Mouse (Mus musculus) liver, postnatal 0 days (tissue): ENCODE data around the gene Rhbdf2. TPM values are rescaled to one million over a fixed set of nuclear protein-coding genes. Genes with fewer than 3 reads are reported as not detected.

Experiments
- ATAC-seq: fragments of 200-750 bp; cut with Nextera tagmentation; 2 replicates; pipeline ENCODE4 v1.8.0; 2017; ENCODE audit warnings: mild to moderate bottlenecking, moderate library complexity
- DNase-seq: peaks from one replicate; pipeline ENCODE4 v3.0.0-alpha.2; 2016
- H3K27ac ChIP-seq: fragments of 300-500 bp; sonication (generic); 2 replicates; pipeline ENCODE4 v1.5.1; 2014; ENCODE audit warnings: antibody characterized with exemption, moderate library complexity, mild to moderate bottlenecking, low read depth
- H3K27me3 ChIP-seq: fragments of 300-500 bp; sonication (generic); 2 replicates; pipeline ENCODE4 v1.6.1; 2014; ENCODE audit warnings: low read length, control low read depth, mixed read lengths; ENCODE audit not compliant: insufficient read depth
- H3K36me3 ChIP-seq: fragments of 300-500 bp; sonication (generic); replicated peaks from 2 replicates; pipeline ENCODE4 v1.6.1; 2014; ENCODE audit warnings: mild to moderate bottlenecking, control low read depth, low read length, moderate library complexity, mixed read lengths; ENCODE audit not compliant: insufficient read depth
- H3K4me1 ChIP-seq: fragments of 300-500 bp; sonication (generic); 2 replicates; pipeline ENCODE4 v1.6.1; 2014; ENCODE audit warnings: antibody characterized with exemption, mild to moderate bottlenecking, control low read depth; ENCODE audit not compliant: insufficient read depth
- H3K4me2 ChIP-seq: fragments of 300-500 bp; sonication (generic); 2 replicates; pipeline ENCODE4 v1.6.1; 2014; ENCODE audit warnings: low read depth, mild to moderate bottlenecking, low read length, moderate library complexity, mixed read lengths
- H3K4me3 ChIP-seq: fragments of 300-500 bp; sonication (generic); 2 replicates; pipeline ENCODE4 v1.5.1; 2014; ENCODE audit warnings: low read depth, low read length
- H3K9ac ChIP-seq: fragments of 300-500 bp; sonication (generic); replicated peaks from 2 replicates; pipeline ENCODE4 v1.6.1; 2014; ENCODE audit warnings: mild to moderate bottlenecking, moderate library complexity
- H3K9me3 ChIP-seq: fragments of 300-500 bp; sonication (generic); 2 replicates; pipeline ENCODE4 v1.6.1; 2016; ENCODE audit warnings: mild to moderate bottlenecking, control low read depth, low read length, mixed read lengths
- CTCF ChIP-seq: sonication (generic); IDR thresholded peaks from 2 replicates; pipeline ENCODE4 v1.5.1; 2016; ENCODE audit warnings: antibody characterized with exemption, low read depth
- EP300 ChIP-seq: IDR thresholded peaks from 2 replicates; pipeline ENCODE4 v1.6.1; 2016; ENCODE audit warnings: antibody characterized with exemption, low read depth, mild to moderate bottlenecking
- WGBS: fragments of 180-500 bp; shearing (Covaris S2); extraction: QIAGEN DNeasy Blood & Tissue Kit; methylation state at CpG from one replicate; pipeline ENCODE4 v1.1.7; 2014; ENCODE audit not compliant: insufficient replicate concordance; 5-methylcytosine and 5-hydroxymethylcytosine counted together
- polyA plus RNA-seq: library from polyadenylated mRNA; unstranded; fragments of >200 nt; fragmentation: Nextera tagmentation; extraction: Ambion mirVana; gene quantifications from 2 replicates; pipeline ENCODE4 v1.2.1, GENCODE M21; 2015

Rhbdf2 gene
- polyA plus RNA-seq, 1 experiment from 2014 or later: 4.9 TPM

DNA sequence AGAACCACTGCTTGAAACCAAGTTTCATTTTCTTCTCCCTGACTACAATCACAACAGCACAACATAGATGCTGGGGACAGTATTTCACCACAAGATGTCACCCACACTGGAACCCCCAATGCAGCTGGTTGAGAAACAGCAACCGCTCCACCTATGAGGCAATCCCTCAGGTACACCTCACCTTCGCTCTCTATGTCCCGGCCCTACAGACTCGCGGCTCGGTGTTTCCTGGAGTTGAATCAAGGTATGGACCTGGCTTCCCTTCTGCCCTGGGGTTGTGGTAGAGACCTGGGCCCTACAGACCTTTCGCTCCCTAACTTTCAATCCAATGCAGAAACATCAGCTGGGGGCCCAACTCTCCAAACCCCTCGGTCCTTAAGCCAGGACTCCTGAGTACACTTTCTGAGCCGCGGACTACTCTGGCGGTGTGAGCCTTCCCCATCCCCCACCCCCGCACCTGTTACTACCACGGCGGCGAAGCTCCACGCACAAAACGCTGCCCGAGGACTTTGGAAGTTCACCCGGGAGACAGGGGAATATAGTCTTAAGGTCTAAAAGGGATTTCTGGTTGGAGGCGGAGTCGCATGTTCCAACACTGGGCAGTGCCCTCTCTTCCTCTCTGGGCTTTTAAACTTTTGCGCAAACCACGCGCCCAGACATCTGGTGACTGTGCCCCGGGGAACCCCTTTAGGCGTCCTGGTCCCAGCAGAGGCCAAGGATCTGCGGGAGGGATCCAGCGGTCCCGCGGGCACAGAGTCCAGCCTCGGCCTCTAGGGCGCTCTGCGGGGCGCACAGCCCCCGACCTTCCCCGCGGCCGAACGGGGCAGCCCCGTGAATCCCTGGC lies 3.3 kb downstream of the Rhbdf2 start:
- no peaks in the 10 kb centered on the region for H3K36me3 ChIP-seq
- peak overlapping the region; percentile 88 for H3K4me3 ChIP-seq
- no peaks in the 10 kb centered on the region for H3K9me3 ChIP-seq
- ATAC-seq: peak; percentile 48
- peak overlapping the region; percentile 88 for H3K9ac ChIP-seq
- peaks cover 61% of the 10 kb centered on the region for H3K4me1 ChIP-seq
- DNase-seq: peak; percentile 66
- H3K27me3 ChIP-seq: no peaks in the 10 kb centered on the region
- TF ChIP-seq EP300 (no peak), CTCF (peak; percentile 33; the same call in 1 of the 2 replicates)
- H3K27ac ChIP-seq: peak overlapping the region; percentile 89
- H3K4me2 ChIP-seq: peak overlapping the region; percentile 86
- WGBS: 2% methylated on average over 39 of the region's 40 CpGs

DNA sequence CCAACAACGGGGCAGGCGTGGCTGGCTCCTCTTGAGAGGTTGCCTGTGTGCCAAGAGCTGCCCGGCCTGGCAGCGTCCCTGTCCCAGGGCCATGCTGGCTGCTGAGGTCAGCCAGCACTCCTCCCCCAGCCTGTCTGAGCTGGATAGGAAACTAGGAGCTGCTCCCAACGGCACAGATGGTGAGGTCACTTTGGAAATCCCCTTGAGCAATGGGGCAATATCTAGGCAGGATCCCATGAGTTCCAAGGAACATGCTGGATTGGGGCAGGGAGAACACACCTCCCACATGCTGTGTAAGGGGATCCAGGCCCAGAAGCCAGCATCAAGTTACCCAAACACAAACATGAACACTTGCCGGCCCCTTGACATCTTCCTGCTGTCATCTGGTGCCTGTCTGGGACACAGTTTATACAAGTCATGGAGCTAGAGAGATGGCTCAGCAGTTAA lies 5.5 kb downstream of the Rhbdf2 start:
- peak overlapping the region; percentile 86 for H3K4me2 ChIP-seq
- no peaks in the 10 kb centered on the region for H3K27me3 ChIP-seq
- peak overlapping the region; percentile 52 for H3K9ac ChIP-seq
- no peaks in the 10 kb centered on the region for H3K36me3 ChIP-seq
- H3K4me3 ChIP-seq: peak overlapping the region; percentile 30; the same call in 1 of the 2 replicates
- ATAC-seq (peak; percentile 55), DNase-seq (peak; percentile 64)
- peaks cover 82% of the 10 kb centered on the region for H3K4me1 ChIP-seq
- TF ChIP-seq EP300 (peak; percentile 35; the same call in 1 of the 2 replicates), CTCF (no peak)
- no peaks in the 10 kb centered on the region for H3K9me3 ChIP-seq
- H3K27ac ChIP-seq: peak overlapping the region; percentile 75
- WGBS: 46% methylated on average over 6 of the region's 6 CpGs

DNA sequence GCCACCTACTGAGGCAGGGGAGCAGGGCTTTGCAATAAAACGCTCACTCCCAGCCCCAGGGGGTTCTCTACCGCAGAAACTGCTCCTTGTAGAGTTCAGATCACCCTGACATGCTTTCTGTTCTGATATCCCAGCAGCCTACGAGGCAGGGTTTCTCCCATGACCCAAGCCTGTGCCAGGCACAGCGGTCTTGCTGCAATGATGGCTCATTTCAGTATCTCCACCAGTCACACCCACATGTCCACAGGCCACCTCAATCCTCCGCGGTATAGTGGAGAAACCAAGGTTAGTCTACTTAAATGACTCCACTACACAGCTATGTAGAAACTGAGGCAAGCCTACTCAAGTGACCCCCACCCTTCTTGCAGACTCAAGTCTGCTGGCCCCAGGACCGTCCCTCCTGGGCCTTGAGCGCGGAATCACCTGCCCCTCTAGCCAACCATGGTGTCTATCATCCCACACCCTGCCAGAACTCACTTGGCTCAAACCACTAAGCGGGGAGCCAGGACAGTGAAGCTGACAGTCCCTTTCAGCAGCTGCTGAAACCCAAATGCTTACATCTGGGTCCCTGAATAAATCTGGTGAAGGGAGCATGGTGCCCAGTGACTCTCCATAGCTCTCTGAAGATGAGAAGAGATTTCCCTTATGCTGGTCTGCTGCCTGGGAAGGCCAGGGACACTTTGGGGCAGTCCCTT lies 6.1 kb downstream of the Rhbdf2 start:
- peaks cover 88% of the 10 kb centered on the region for H3K4me1 ChIP-seq
- H3K4me3 ChIP-seq: peak overlapping the region; percentile 30
- TF ChIP-seq CTCF: no peak
- TF ChIP-seq EP300: 0 out of 2 replicates have a peak, but pooled peaks have one; percentile 3
- no peaks in the 10 kb centered on the region for H3K36me3 ChIP-seq
- H3K9ac ChIP-seq: peak overlapping the region; percentile 52
- 72% methylated on average over 10 of the region's 10 CpGs for WGBS
- H3K27ac ChIP-seq: peak overlapping the region; percentile 75
- no peak for DNase-seq
- ATAC-seq: no peak
- peak overlapping the region; percentile 86 for H3K4me2 ChIP-seq
- no peaks in the 10 kb centered on the region for H3K27me3 ChIP-seq
- H3K9me3 ChIP-seq: no peaks in the 10 kb centered on the region

DNA sequence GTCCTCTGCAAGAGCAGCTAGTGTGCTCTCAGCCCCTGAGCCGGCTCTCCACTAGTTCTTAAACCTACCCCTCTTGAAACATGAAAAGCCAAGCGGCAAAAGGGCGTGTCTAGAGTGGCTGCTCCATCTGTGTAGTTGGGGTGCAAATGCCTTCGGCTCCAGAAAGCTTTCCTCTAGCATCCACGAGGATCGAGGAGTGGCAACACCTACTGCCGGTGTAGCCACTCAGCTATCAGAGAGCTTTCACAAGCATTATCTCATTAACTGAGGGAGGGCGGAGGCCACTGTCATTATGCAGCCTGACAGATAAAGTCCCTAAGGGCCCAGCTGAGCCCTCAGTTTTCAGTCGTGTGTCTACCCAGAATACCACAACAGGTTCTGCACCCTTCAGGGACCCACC lies 6.7 kb downstream of the Rhbdf2 start:
- Histone ChIP-seq H3K36me3 (no peaks in the 10 kb centered on the region), H3K27me3 (no peaks in the 10 kb centered on the region), H3K9ac (peak overlapping the region; percentile 52), H3K4me2 (peak overlapping the region; percentile 86), H3K4me3 (peak overlapping the region; percentile 30), H3K4me1 (peaks cover 88% of the 10 kb centered on the region), H3K9me3 (no peaks in the 10 kb centered on the region), H3K27ac (peak overlapping the region; percentile 75)
- no peak for DNase-seq
- ATAC-seq: no peak
- 37% methylated on average over 9 of the region's 9 CpGs for WGBS
- TF ChIP-seq EP300: peak; percentile 87
- TF ChIP-seq CTCF: no peak

DNA sequence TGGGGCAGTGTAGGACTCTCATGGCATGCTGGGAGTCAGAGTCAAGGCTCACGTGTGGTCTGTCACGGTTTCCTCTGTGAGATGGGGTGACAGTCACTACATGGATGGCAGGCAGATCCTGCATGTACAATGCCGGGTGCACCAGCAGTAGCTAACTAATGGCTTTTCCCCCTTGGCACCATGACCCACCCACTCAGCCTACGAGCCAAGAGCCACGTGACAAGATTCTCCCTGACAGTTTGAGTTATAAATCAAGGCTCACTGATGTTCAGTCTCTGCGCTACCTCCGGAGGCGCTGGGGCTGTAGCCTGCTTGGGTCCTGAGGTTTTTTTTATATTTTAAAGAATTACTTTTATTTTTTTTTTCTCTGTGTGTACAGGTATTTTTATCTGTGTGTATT lies 7.3 kb downstream of the Rhbdf2 start:
- Histone ChIP-seq H3K4me1 (peaks cover 88% of the 10 kb centered on the region), H3K4me3 (no peak overlapping the region), H3K27me3 (no peaks in the 10 kb centered on the region), H3K27ac (peak overlapping the region; percentile 41; the same call in 1 of the 2 replicates), H3K9ac (peak overlapping the region; percentile 52; the same call in 1 of the 2 replicates), H3K4me2 (peak overlapping the region; percentile 86), H3K9me3 (no peaks in the 10 kb centered on the region), H3K36me3 (no peaks in the 10 kb centered on the region; the same call in 1 of the 2 replicates)
- 69% methylated on average over 8 of the region's 8 CpGs for WGBS
- TF ChIP-seq EP300: no peak
- TF ChIP-seq CTCF: no peak
- ATAC-seq (no peak), DNase-seq (no peak)

DNA sequence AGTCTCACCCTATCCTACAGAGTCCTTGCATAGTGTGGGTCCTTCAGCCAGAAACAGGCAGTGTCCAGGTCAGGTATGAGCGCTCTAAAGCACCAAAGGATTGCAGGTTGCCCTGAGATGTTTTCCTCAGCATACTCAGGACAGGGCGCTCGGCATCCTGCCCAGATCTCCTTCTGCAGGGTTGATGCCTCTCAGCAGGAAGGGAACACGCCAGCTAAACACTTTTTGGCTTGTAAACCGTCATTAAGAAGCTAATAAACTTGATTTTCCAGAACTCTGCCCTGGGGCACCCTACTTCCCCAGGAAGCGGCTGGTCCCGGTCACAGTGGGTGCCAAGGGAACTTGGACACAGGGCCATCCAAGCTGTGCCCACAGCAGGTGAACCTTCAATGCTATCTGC lies 7.7 kb downstream of the Rhbdf2 start:
- DNase-seq (no peak), ATAC-seq (no peak)
- Histone ChIP-seq H3K9me3 (no peaks in the 10 kb centered on the region), H3K4me3 (no peak overlapping the region), H3K27ac (0 out of 2 replicates have a peak overlapping the region, but pooled peaks have one; percentile 41), H3K27me3 (no peaks in the 10 kb centered on the region), H3K36me3 (no peaks in the 10 kb centered on the region; the same call in 1 of the 2 replicates), H3K9ac (no peak overlapping the region), H3K4me2 (peak overlapping the region; percentile 86; the same call in 1 of the 2 replicates), H3K4me1 (peaks cover 89% of the 10 kb centered on the region)
- 81% methylated on average over 7 of the region's 7 CpGs for WGBS
- TF ChIP-seq CTCF: no peak
- TF ChIP-seq EP300: no peak
